Mouse (Mus musculus): ENCODE data around the gene Cisd3.

- TF ChIP-seq CTCF (IDR thresholded peaks at IDR 0.05; ENCODE audit: low read depth) (no peak; the same call in 1 of the 2 replicates), EP300 (IDR thresholded peaks at IDR 0.05; ENCODE audit: low read depth) (peak; percentile 84; the same call in 1 of the 2 replicates)
These were observed 17.6 kb downstream of the Cisd3 start, which contains the start of gene Psmb3 for GRCm38 (mm10) chr11:97703039-97703826.
